Mouse (Mus musculus) liver, adult 2 months (tissue): ENCODE measurements around the gene Tspo2.

Source experiments
- CTCF ChIP-seq: fragments of 200-500 bp; IDR thresholded peaks from 2 replicates; pipeline ENCODE4 v1.5.1; 2011; ENCODE audit warnings: low read depth, low read length, control low read depth
- POLR2A ChIP-seq: fragments of 200-500 bp; IDR thresholded peaks from 2 replicates; pipeline ENCODE4 v1.6.1; 2011; ENCODE audit warnings: low read length, control low read depth; ENCODE audit not compliant: insufficient read depth; ENCODE audit errors: extremely low read depth

DNA sequence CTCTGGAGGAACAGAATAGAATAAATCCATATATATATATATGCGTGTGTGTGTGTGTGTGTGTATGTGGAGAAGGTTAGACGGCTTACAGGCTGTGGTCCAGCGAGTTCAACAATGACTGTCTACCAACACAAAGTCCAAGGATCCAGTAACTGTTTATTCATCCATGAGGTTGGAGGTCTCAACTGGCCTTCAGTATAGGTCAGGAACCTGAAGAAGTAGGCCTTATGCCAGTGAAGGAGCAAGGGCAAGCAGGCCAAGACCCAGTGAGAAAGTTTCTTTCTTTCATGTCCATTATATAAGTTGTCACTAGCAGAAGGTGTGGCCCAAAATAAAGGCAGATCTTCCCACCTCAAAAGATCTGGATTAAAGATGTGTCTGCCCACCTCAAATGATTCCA lies 48.6 kb downstream of the Tspo2 start:
- no peak for TF ChIP-seq CTCF
- no peak for TF ChIP-seq POLR2A
